Mouse (Mus musculus): ENCODE data around the gene Lyg2.

The Lyg2 gene

GRCm38 (mm10) chr1:37877736-37878460 lies 38.4 kb downstream of the Lyg2 start:
- no peak for DNase-seq

GRCm38 (mm10) chr1:37873157-37873556 lies 43.1 kb downstream of the Lyg2 start:
- no peak for DNase-seq

GRCm38 (mm10) chr1:37872131-37873067 lies 43.9 kb downstream of the Lyg2 start:
- DNase-seq = peak; percentile 71 to 73

- no peak for DNase-seq
Measured at GRCm38 (mm10) chr1:37871704-37872103, 44.6 kb downstream of the Lyg2 start, which contains the start of gene Lipt1. Gene Lipt1, plus strand, starts transcription at chr1:37871738.

- DNase-seq = no peak
Measured at GRCm38 (mm10) chr1:37869362-37869761, 46.9 kb downstream of the Lyg2 start.

- DNase-seq = no peak
Measured at GRCm38 (mm10) chr1:37868640-37869039, 47.7 kb downstream of the Lyg2 start.

- no peak for DNase-seq
Measured at GRCm38 (mm10) chr1:37867684-37868322, 48.5 kb downstream of the Lyg2 start.

GRCm38 (mm10) chr1:37867056-37867455 lies 49.2 kb downstream of the Lyg2 start:
- DNase-seq = peak; percentile 44 to 50

- no peak for DNase-seq
Measured at GRCm38 (mm10) chr1:37866286-37866685, 50.0 kb downstream of the Lyg2 start, which contains the start of gene Tsga10. Gene Tsga10, minus strand, starts transcription at chr1:37866429.

- DNase-seq = no peak
Measured at GRCm38 (mm10) chr1:37865401-37866215, 50.7 kb downstream of the Lyg2 start.

- peak; percentile 99 to 100 for DNase-seq
Measured at GRCm38 (mm10) chr1:37864511-37865400, 51.5 kb downstream of the Lyg2 start.
